Mouse (Mus musculus): Measurements from ENCODE around the gene Meaf6. TPM values are rescaled to one million over a fixed set of nuclear protein-coding genes. Genes with fewer than 3 reads are reported as not detected.
A peak's percentile ranks its signal among the peaks of the same experiment; 100 is the strongest.

The Meaf6 gene
- polyA plus RNA-seq, 1 experiment from 2014 or later, result 64.1 TPM

DNA sequence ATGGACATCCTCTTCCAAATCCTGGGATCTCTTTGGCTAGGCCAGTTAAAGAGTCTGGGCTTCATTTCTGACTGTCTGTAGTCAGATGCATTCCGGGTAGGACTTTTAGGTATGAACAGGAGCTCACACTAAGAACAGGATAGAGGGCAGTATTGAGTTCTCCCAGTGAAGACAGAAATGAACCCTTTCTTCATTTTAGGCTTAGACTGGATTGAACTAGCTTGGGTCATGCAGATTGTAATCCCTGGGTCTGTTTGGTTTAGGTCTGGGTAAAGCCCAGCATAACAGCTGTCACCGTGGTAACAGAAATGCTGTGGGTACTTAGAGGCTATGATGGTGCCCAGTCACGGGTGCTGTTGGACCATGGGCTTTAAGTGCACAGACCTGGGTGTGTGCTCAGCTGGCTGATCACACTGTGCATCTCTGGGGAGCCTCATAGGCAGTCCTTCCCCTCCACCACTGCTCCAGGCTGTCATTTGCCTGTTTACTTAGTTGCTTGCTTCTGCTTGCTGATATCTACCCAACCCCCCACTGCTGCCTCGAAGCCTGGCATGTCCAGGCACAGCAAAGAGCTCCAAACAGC is 68.8 kb downstream of the Meaf6 start:
- peaks cover 8% of the 10 kb centered on the region for H3K27me3 ChIP-seq
- H3K9me3 ChIP-seq (replicated peaks), result no peaks in the 10 kb centered on the region
- no peak for ATAC-seq (replicated peaks; ENCODE audit: low FRiP score)
- no peak overlapping the region for H3K4me3 ChIP-seq (replicated peaks)
- H3K27ac ChIP-seq, result no peak overlapping the region
- H3K9ac ChIP-seq, result no peak overlapping the region
- H3K36me3 ChIP-seq, result no peaks in the 10 kb centered on the region
- 76% methylated on average over 4 of the region's 4 CpGs for WGBS
- H3K4me2 ChIP-seq, result no peak overlapping the region
- no peaks in the 10 kb centered on the region for H3K4me1 ChIP-seq

DNA sequence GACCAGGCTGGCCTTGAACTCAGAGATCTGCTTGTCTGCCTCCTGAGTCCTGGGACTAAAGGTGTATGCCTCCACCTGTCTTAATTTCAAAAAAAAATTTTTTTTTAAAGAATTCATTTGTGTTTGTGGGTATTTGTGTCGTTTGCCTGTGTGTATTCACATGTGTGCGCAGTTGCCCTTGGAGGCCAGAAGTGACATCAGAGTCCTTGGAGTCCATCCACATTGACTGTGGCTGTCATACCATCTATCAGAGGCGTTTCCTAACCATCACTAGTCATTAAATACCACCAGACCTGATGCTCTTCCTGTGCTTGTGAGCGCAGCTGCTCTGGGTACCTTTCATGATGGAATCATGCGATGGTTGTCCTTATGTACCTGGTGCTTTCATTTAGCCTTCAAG is 70.7 kb downstream of the Meaf6 start:
- no peak overlapping the region for H3K4me3 ChIP-seq (replicated peaks)
- ATAC-seq (replicated peaks; ENCODE audit: low FRiP score), result no peak
- no peak overlapping the region for H3K9ac ChIP-seq
- no peak overlapping the region for H3K27ac ChIP-seq
- peaks cover 3% of the 10 kb centered on the region; the same call in 1 of the 2 replicates for H3K4me1 ChIP-seq
- no peak overlapping the region for H3K4me2 ChIP-seq
- no peaks in the 10 kb centered on the region for H3K36me3 ChIP-seq
- WGBS, result 87% methylated on average over 5 of the region's 5 CpGs
- H3K27me3 ChIP-seq, result peaks cover 6% of the 10 kb centered on the region; the same call in 1 of the 2 replicates
- H3K9me3 ChIP-seq (replicated peaks), result no peaks in the 10 kb centered on the region

DNA sequence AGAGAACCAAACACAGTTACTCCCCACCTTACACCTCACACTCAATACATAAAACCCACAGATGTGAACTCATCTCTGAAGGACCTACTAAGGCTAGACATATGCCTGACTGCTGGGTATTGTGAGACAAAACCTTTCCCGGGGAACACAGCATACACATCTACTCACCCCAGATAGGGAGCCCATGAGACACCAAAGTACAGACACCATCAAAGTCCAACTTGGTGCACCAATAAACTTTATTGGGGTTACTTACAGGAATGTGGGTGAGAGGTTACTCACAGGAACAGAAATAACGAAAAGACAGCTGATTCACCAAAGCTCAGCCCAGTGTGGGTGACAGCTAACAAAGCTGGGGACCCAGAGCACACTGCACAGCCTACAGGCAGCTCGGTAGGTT is 72.4 kb downstream of the Meaf6 start:
- peaks cover 7% of the 10 kb centered on the region; the same call in 1 of the 2 replicates for H3K27me3 ChIP-seq
- H3K36me3 ChIP-seq, result no peaks in the 10 kb centered on the region
- H3K4me2 ChIP-seq, result no peak overlapping the region
- no peak overlapping the region for H3K27ac ChIP-seq
- peaks cover 4% of the 10 kb centered on the region; the same call in 1 of the 2 replicates for H3K4me1 ChIP-seq
- no peak overlapping the region for H3K4me3 ChIP-seq (replicated peaks)
- no peak overlapping the region for H3K9ac ChIP-seq
- WGBS, result 78% methylated on average over 3 of the region's 3 CpGs
- no peak for ATAC-seq (replicated peaks; ENCODE audit: low FRiP score)
- H3K9me3 ChIP-seq (replicated peaks), result no peaks in the 10 kb centered on the region

DNA sequence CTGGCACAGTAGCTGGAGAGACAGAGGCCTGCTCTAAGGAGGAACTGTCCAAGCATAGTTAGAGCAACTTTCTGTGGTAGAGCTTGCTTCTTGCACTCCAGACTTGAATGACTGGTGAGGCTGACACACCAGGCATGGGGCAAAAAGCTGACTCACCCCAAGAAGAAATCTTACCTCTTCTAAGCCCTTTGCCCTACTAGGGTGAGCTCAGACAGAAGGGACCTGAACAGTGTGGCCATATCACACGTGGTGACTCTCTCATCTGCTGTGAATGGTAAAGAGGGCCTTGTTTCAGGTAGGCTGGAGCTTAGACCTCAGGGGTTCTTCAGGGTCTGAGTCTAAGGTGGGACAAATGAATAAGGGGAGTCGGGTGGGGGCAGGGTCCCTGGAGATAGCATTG is 73.1 kb downstream of the Meaf6 start:
- no peak for ATAC-seq (replicated peaks; ENCODE audit: low FRiP score)
- no peak overlapping the region for H3K9ac ChIP-seq
- H3K4me2 ChIP-seq, result no peak overlapping the region
- no peak overlapping the region for H3K27ac ChIP-seq
- peaks cover 9% of the 10 kb centered on the region; the same call in 1 of the 2 replicates for H3K27me3 ChIP-seq
- no peak overlapping the region for H3K4me3 ChIP-seq (replicated peaks)
- 81% methylated on average over 2 of the region's 2 CpGs for WGBS
- H3K36me3 ChIP-seq, result no peaks in the 10 kb centered on the region
- peaks cover 4% of the 10 kb centered on the region; the same call in 1 of the 2 replicates for H3K4me1 ChIP-seq
- H3K9me3 ChIP-seq (replicated peaks), result no peaks in the 10 kb centered on the region

DNA sequence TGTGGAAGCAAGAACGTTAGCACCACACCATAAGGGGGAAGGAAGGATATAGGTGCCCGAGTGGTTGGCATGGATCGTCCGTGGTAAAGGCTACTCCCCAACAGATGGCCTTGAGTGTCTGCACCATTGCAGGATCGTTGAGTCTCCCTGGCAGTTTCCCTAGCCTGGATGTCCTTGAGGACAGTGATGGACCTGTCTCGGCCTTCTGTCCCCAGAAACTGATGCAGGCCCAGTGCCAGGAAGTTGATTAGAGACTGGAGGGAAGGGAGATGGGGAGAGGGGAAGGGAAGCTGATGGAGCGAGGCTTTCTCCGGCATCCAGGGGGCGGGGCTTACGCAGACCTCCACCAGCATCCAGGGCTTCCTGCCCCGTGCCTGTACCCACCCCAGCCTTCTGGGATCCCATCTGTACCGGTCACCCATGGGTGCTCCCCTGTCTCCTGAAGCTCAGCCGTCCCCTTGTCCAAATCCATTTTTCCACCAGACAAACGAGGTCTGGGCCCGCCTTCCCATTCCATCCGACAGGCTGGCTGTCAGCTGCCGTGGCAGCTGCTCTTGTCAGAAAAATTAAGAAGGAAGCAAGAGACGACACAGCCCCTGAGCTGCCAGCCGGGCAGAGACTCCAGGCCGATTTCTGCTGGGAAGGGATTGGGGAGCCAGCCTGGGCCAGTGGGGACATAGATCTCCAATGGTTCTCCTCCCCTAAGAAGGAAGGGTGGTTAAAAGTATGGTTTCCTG is 73.8 kb downstream of the Meaf6 start:
- ATAC-seq (replicated peaks; ENCODE audit: low FRiP score), result no peak
- WGBS, result 60% methylated on average over 20 of the region's 20 CpGs
- H3K9me3 ChIP-seq (replicated peaks), result no peaks in the 10 kb centered on the region
- H3K4me1 ChIP-seq, result peaks cover 4% of the 10 kb centered on the region; the same call in 1 of the 2 replicates
- no peak overlapping the region for H3K4me2 ChIP-seq
- no peaks in the 10 kb centered on the region for H3K36me3 ChIP-seq
- H3K9ac ChIP-seq, result no peak overlapping the region
- no peak overlapping the region for H3K27ac ChIP-seq
- H3K27me3 ChIP-seq, result peaks cover 9% of the 10 kb centered on the region; the same call in 1 of the 2 replicates
- no peak overlapping the region for H3K4me3 ChIP-seq (replicated peaks)

DNA sequence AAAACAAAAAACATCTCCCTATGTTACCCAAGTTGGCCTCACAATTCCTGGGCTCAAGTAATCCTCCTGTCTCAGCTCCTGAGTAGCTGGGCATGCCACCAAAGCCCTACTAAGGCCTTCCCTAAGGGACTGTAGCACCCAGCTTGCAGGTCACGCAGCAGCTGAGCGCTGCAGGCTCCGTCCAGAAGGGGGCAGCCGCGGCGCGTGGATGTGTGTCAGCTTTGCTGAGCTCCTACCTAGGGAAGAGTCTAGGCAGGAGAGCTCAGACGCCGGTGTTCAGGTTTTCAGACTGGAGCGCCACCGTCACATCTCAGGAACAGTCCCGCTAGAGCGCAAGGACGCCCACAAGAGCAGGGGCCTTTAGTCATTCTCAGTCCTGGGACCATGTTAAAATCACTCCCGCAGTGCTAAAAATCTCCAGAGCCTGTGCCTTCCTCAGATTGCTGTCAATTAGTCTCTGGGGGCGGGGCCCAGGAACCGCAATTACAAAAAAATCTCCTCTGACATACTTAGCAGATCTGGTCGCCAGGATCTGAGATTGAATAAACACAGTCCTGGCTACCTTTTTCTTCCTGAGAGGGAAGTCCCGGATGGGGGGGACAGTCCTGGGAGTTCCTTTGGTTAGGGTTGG is 75.5 kb downstream of the Meaf6 start:
- WGBS, result 5% methylated on average over 19 of the region's 19 CpGs
- no peak overlapping the region for H3K4me3 ChIP-seq (replicated peaks)
- no peak overlapping the region for H3K9ac ChIP-seq
- no peaks in the 10 kb centered on the region for H3K9me3 ChIP-seq (replicated peaks)
- peaks cover 9% of the 10 kb centered on the region; the same call in 1 of the 2 replicates for H3K27me3 ChIP-seq
- peak overlapping the region; percentile 43 for H3K4me2 ChIP-seq
- H3K4me1 ChIP-seq, result peaks cover 4% of the 10 kb centered on the region; the same call in 1 of the 2 replicates
- no peak overlapping the region for H3K27ac ChIP-seq
- 0 out of 2 replicates have a peak, but pooled peaks have one; percentile 49 for ATAC-seq (replicated peaks; ENCODE audit: low FRiP score)
- no peaks in the 10 kb centered on the region for H3K36me3 ChIP-seq

DNA sequence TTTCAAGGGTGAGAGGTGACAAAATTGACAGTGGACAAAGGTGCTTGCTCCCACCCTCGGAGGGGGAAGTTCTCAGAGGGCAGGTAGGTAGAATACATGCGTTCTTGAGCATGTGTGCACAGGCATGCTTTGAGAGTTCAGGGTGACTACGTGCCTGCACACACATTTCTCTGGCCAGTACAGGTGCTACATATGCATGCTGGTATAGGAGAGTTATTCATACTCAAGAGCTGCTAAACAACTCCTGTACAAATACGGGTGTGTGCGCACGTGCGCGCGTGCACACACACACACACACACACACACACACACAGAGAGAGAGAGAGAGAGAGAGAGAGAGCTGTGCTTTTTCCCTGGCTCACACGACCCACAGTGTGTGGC is 76.0 kb downstream of the Meaf6 start:
- H3K27ac ChIP-seq, result no peak overlapping the region
- no peaks in the 10 kb centered on the region for H3K36me3 ChIP-seq
- no peak for ATAC-seq (replicated peaks; ENCODE audit: low FRiP score)
- no peak overlapping the region for H3K9ac ChIP-seq
- WGBS, result 69% methylated on average over 10 of the region's 10 CpGs
- H3K4me3 ChIP-seq (replicated peaks), result no peak overlapping the region
- H3K9me3 ChIP-seq (replicated peaks), result no peaks in the 10 kb centered on the region
- H3K4me1 ChIP-seq, result peaks cover 4% of the 10 kb centered on the region; the same call in 1 of the 2 replicates
- peaks cover 7% of the 10 kb centered on the region; the same call in 1 of the 2 replicates for H3K27me3 ChIP-seq
- H3K4me2 ChIP-seq, result peak overlapping the region; percentile 43; the same call in 1 of the 2 replicates

DNA sequence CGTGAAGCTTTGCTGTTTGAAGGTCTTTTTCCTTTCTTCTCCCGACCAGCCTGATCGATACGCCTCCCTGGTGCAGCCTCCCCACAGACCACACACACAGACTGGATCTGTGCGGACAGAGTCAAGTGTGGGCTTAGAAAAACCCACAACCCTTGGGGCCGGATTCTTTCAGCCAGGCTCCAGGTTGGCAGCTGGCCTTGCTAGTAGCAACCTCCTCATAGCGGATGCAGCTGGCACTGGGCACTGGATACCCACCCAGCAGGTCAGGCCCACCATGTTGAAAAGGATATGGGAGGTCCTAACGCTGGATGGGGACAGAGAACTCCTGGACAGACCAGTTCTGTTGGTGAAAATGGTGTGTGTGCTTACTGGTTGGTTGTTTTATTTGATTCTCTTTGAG is 76.5 kb downstream of the Meaf6 start:
- Histone ChIP-seq H3K27ac (no peak overlapping the region), H3K4me1 (peaks cover 4% of the 10 kb centered on the region; the same call in 1 of the 2 replicates), H3K36me3 (no peaks in the 10 kb centered on the region), H3K4me3 (replicated peaks) (no peak overlapping the region), H3K27me3 (peaks cover 6% of the 10 kb centered on the region; the same call in 1 of the 2 replicates), H3K9ac (no peak overlapping the region), H3K4me2 (no peak overlapping the region), H3K9me3 (replicated peaks) (no peaks in the 10 kb centered on the region)
- 55% methylated on average over 8 of the region's 8 CpGs for WGBS
- ATAC-seq (replicated peaks; ENCODE audit: low FRiP score), result no peak

DNA sequence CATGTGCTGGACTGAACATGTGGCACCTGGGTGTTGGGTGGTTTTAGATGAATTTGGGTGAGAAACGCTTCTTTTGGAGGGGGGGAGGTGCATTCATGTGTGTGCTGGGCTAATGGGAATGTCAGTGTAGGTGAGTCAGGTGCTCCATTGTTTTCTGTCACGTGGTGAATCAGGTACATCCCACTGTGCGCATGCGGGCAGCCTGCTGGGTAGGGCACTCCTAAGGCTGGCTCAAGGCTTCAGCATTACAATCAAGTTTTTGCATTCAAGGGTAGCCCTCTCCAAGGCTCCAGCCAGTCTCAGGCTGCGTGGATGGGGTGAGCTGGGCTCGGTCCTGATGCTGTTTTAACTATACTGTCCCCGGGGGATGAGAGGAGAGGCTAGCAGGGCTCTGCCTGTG is 77.8 kb downstream of the Meaf6 start:
- no peaks in the 10 kb centered on the region for H3K36me3 ChIP-seq
- H3K9me3 ChIP-seq (replicated peaks), result no peaks in the 10 kb centered on the region
- WGBS, result 62% methylated on average over 7 of the region's 7 CpGs
- peaks cover 6% of the 10 kb centered on the region; the same call in 1 of the 2 replicates for H3K27me3 ChIP-seq
- H3K4me2 ChIP-seq, result no peak overlapping the region
- no peak overlapping the region for H3K9ac ChIP-seq
- H3K4me1 ChIP-seq, result peaks cover 4% of the 10 kb centered on the region; the same call in 1 of the 2 replicates
- no peak overlapping the region for H3K27ac ChIP-seq
- ATAC-seq (replicated peaks; ENCODE audit: low FRiP score), result no peak
- no peak overlapping the region for H3K4me3 ChIP-seq (replicated peaks)

Other genes starting within 250 kb of the Meaf6 start
- 35.0 and 42.5 TPM in 2 replicates for gene Yrdc, start 234.5 kb upstream of the Meaf6 start, polyA plus RNA-seq (2015; fragmentation: Nextera tagmentation; extraction: Ambion mirVana)
- 46.9 and 50.3 TPM in 2 replicates for gene 1110065P20Rik, start 233.9 kb upstream of the Meaf6 start, polyA plus RNA-seq (2015; fragmentation: Nextera tagmentation; extraction: Ambion mirVana)
- 0.49 and 0.71 TPM in 2 replicates for gene Maneal, start 223.0 kb upstream of the Meaf6 start, polyA plus RNA-seq (2015; fragmentation: Nextera tagmentation; extraction: Ambion mirVana)
- gene Epha10, start 204.2 kb upstream of the Meaf6 start, polyA plus RNA-seq (2015; fragmentation: Nextera tagmentation; extraction: Ambion mirVana), result 0.10 and 0.21 TPM in 2 replicates
- gene 9930104L06Rik, start 148.1 kb upstream of the Meaf6 start, polyA plus RNA-seq (2015; fragmentation: Nextera tagmentation; extraction: Ambion mirVana), result 12.6 and 12.7 TPM in 2 replicates
- 149 and 151 TPM in 2 replicates for gene Cdca8, start 145.8 kb upstream of the Meaf6 start, polyA plus RNA-seq (2015; fragmentation: Nextera tagmentation; extraction: Ambion mirVana)
- gene Rspo1, start 98.7 kb upstream of the Meaf6 start, polyA plus RNA-seq (2015; fragmentation: Nextera tagmentation; extraction: Ambion mirVana), result 30.9 and 32.4 TPM in 2 replicates
- gene Gnl2, start 68.5 kb upstream of the Meaf6 start, polyA plus RNA-seq (2015; fragmentation: Nextera tagmentation; extraction: Ambion mirVana), result 83.7 and 91.0 TPM in 2 replicates
- gene Dnali1, start 19.4 kb upstream of the Meaf6 start, polyA plus RNA-seq (2015; fragmentation: Nextera tagmentation; extraction: Ambion mirVana), result not detected in 2 replicates
- 29.0 and 31.0 TPM in 2 replicates for gene Snip1, start 18.5 kb upstream of the Meaf6 start, polyA plus RNA-seq (2015; fragmentation: Nextera tagmentation; extraction: Ambion mirVana)
- 0.33 and 0.44 TPM in 2 replicates for gene Zc3h12a, start 42.7 kb downstream of the Meaf6 start, polyA plus RNA-seq (2015; fragmentation: Nextera tagmentation; extraction: Ambion mirVana)